Mouse (Mus musculus): ENCODE measurements at regions not wholly inside any gene's neighbourhood (a gene's known extent, or its start where the extent isn't known, plus 50 kb on each side); places are given as distances from the start of the nearest gene placed in this dataset.

DNA sequence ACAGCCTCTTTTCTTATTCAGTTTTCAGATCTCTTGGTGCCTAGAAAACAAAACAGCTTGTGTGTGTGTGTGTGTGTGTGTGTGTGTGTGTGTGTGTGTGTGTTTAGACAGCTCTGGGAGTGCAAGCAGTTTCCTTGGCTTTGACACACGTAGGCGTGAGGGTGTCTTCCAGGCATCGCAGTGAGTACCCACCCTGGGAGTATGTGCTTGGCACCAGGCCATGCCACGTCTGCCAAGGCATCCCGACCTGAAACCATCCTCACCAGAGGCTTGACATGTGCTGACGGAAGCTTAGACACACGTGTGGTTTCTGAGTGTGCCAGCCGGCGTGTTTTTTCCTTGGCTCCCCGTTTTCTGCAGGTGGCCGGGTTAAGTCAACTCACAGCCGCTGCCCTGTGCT is 396.6 kb downstream of the Pmp22 start:
- no peak overlapping the region for H3ac ChIP-seq (ENCODE audit: control insufficient read depth, insufficient read length)
- no peak overlapping the region for H3K4me2 ChIP-seq (ENCODE audit: low read depth)
- H3K79me2 ChIP-seq (ENCODE audit: control insufficient read depth, insufficient read depth), result no peaks in the 10 kb centered on the region
- TF ChIP-seq MAX (IDR thresholded peaks at IDR 0.05; ENCODE audit: low read depth), result no peak
- no peak for TF ChIP-seq POLR2A (IDR thresholded peaks at IDR 0.05; ENCODE audit: insufficient read length, low read depth)
- TF ChIP-seq SRF (IDR thresholded peaks at IDR 0.05; ENCODE audit: control insufficient read depth, insufficient read length, low read depth), result no peak
- TF ChIP-seq TCF3 (IDR thresholded peaks at IDR 0.05; ENCODE audit: insufficient read length, low read depth), result no peak
- TF ChIP-seq MYOD1 (IDR thresholded peaks at IDR 0.05; ENCODE audit: control insufficient read depth in 1 of 3, insufficient read length in 2 of 3, low read depth in 2 of 3), result no peak
- TF ChIP-seq POLR2AphosphoS2 (IDR thresholded peaks at IDR 0.05; ENCODE audit: insufficient read length, low read depth), result no peak
- no peak for TF ChIP-seq MYOG (IDR thresholded peaks at IDR 0.05; ENCODE audit: control insufficient read depth in 1 of 3, insufficient read depth in 1 of 3, insufficient read length in 2 of 3, low read depth in 2 of 3)
- no peak for TF ChIP-seq E2F4 (IDR thresholded peaks at IDR 0.05; ENCODE audit: insufficient read depth)
- TF ChIP-seq REST (IDR thresholded peaks at IDR 0.05; ENCODE audit: insufficient read depth, insufficient read length), result no peak
- TF ChIP-seq CEBPB (IDR thresholded peaks at IDR 0.05; ENCODE audit: insufficient read depth, poor library complexity, severe bottlenecking), result no peak
- TF ChIP-seq TCF12 (IDR thresholded peaks at IDR 0.05; ENCODE audit: insufficient read depth, poor library complexity, severe bottlenecking), result no peak
- TF ChIP-seq USF1 (IDR thresholded peaks at IDR 0.05; ENCODE audit: low read depth), result no peak
- no peaks in the 10 kb centered on the region for H3K36me3 ChIP-seq (ENCODE audit: control insufficient read depth, insufficient read depth)
- H3K27me3 ChIP-seq (ENCODE audit: control insufficient read depth, insufficient read depth, insufficient read length), result no peaks in the 10 kb centered on the region
- no peak overlapping the region for H3K4me3 ChIP-seq

DNA sequence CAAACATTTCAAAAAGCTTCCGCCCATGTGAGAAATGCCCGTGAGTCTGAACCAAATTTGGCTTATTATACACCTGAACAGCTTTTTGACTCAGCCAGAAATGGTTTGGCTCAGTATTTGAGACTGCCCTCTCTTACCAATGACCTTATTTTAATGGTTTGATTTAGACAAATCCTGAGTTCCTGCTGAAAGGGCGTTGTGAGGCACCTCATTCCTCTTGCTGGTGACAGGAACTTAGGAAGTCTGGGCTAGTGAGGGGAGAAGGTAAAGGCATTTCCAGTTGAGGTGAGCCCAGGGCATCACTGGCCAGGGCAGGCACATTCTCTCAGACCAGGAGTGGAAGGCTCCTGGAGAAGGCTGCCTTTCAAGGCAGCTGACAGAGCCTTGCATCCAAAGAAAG is 396.1 kb downstream of the Hs3st3b1 start:
- TF ChIP-seq MAX (IDR thresholded peaks at IDR 0.05; ENCODE audit: low read depth) (no peak), TCF3 (IDR thresholded peaks at IDR 0.05; ENCODE audit: insufficient read length, low read depth) (no peak), POLR2A (IDR thresholded peaks at IDR 0.05; ENCODE audit: insufficient read length, low read depth) (no peak), POLR2AphosphoS2 (IDR thresholded peaks at IDR 0.05; ENCODE audit: insufficient read length, low read depth) (no peak), E2F4 (IDR thresholded peaks at IDR 0.05; ENCODE audit: insufficient read depth) (no peak), MYOD1 (IDR thresholded peaks at IDR 0.05; ENCODE audit: control insufficient read depth in 1 of 3, insufficient read length in 2 of 3, low read depth in 2 of 3) (no peak), SRF (IDR thresholded peaks at IDR 0.05; ENCODE audit: control insufficient read depth, insufficient read length, low read depth) (no peak), REST (IDR thresholded peaks at IDR 0.05; ENCODE audit: insufficient read depth, insufficient read length) (no peak), MYOG (IDR thresholded peaks at IDR 0.05; ENCODE audit: control insufficient read depth in 1 of 3, insufficient read depth in 1 of 3, insufficient read length in 2 of 3, low read depth in 2 of 3) (no peak), TCF12 (IDR thresholded peaks at IDR 0.05; ENCODE audit: insufficient read depth, poor library complexity, severe bottlenecking) (no peak), USF1 (IDR thresholded peaks at IDR 0.05; ENCODE audit: low read depth) (no peak), CEBPB (IDR thresholded peaks at IDR 0.05; ENCODE audit: insufficient read depth, poor library complexity, severe bottlenecking) (no peak)
- Histone ChIP-seq H3K79me2 (ENCODE audit: control insufficient read depth, insufficient read depth) (no peaks in the 10 kb centered on the region), H3K4me2 (ENCODE audit: low read depth) (no peak overlapping the region), H3ac (ENCODE audit: control insufficient read depth, insufficient read length) (no peak overlapping the region), H3K36me3 (ENCODE audit: control insufficient read depth, insufficient read depth) (no peaks in the 10 kb centered on the region), H3K27me3 (ENCODE audit: control insufficient read depth, insufficient read depth, insufficient read length) (no peaks in the 10 kb centered on the region), H3K4me3 (no peak overlapping the region)

DNA sequence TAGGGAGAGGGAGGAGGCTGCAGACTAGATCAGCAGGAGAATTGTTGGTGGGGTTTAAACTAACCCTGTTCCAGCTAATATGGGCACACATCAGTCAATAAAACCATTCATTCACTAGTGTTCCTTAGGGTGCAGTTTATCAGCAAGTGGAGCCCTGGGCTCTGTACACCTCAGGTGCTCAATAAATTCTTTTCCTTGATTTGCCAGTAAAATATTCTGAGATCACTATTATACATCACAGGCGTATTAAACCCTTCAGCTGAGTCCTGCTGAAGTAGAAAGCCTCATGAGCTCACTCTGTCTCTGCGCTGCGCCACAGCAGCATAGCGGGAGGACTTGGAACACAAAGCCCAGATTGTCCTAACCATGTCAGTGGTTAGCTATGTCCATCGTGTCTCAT is 389.3 kb downstream of the Hs3st3b1 start:
- TF ChIP-seq MYOD1 (IDR thresholded peaks at IDR 0.05; ENCODE audit: control insufficient read depth in 1 of 3, insufficient read length in 2 of 3, low read depth in 2 of 3) (no peak), TCF3 (IDR thresholded peaks at IDR 0.05; ENCODE audit: insufficient read length, low read depth) (no peak), MYOG (IDR thresholded peaks at IDR 0.05; ENCODE audit: control insufficient read depth in 1 of 3, insufficient read depth in 1 of 3, insufficient read length in 2 of 3, low read depth in 2 of 3) (no peak), USF1 (IDR thresholded peaks at IDR 0.05; ENCODE audit: low read depth) (no peak), CEBPB (IDR thresholded peaks at IDR 0.05; ENCODE audit: insufficient read depth, poor library complexity, severe bottlenecking) (no peak), MAX (IDR thresholded peaks at IDR 0.05; ENCODE audit: low read depth) (no peak)
- no peak overlapping the region for H3K4me2 ChIP-seq (ENCODE audit: low read depth)
- H3K36me3 ChIP-seq (ENCODE audit: control insufficient read depth, insufficient read depth), result no peaks in the 10 kb centered on the region
- no peak overlapping the region for H3K4me3 ChIP-seq
- no peak overlapping the region for H3ac ChIP-seq (ENCODE audit: control insufficient read depth, insufficient read length)
- no peaks in the 10 kb centered on the region for H3K27me3 ChIP-seq (ENCODE audit: control insufficient read depth, insufficient read depth, insufficient read length)
- H3K79me2 ChIP-seq (ENCODE audit: control insufficient read depth, insufficient read depth), result no peaks in the 10 kb centered on the region

DNA sequence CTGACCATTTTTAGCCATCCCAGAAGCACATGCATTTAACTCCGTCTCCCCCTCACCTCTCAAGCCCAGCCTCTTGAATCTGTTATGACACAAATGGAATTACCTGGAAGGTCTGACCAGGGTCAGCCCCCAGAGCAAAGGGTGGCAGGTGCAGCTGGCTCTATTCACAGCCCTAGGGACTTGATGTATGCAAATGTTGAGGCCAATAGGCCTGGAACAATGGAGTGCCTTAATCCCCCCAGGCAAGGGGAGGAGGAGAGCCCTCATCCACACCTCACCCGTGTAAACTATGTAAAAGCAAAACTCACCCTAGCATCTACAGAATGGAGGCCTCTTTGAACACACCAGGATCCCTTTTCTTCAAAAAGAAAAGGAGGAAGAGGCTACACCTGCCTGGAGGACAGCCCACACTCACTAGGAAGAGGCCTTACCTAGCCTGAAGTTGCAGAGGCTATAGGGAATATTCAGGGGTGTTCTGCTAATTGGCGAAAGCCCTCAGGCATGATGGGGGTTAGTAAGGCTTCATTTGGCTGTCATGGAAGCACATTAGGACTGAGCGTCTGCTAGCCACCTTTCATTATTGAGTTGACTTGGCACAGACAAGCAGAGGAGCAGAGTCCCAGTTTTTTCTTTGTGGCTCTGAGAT is 388.4 kb downstream of the Hs3st3b1 start:
- no peaks in the 10 kb centered on the region for H3K79me2 ChIP-seq (ENCODE audit: control insufficient read depth, insufficient read depth)
- no peaks in the 10 kb centered on the region for H3K27me3 ChIP-seq (ENCODE audit: control insufficient read depth, insufficient read depth, insufficient read length)
- H3K4me2 ChIP-seq (ENCODE audit: low read depth), result no peak overlapping the region
- H3K4me3 ChIP-seq, result no peak overlapping the region
- TF ChIP-seq USF1 (IDR thresholded peaks at IDR 0.05; ENCODE audit: low read depth), result no peak
- TF ChIP-seq TCF12 (IDR thresholded peaks at IDR 0.05; ENCODE audit: insufficient read depth, poor library complexity, severe bottlenecking), result no peak
- no peak overlapping the region for H3ac ChIP-seq (ENCODE audit: control insufficient read depth, insufficient read length)
- H3K36me3 ChIP-seq (ENCODE audit: control insufficient read depth, insufficient read depth), result no peaks in the 10 kb centered on the region

DNA sequence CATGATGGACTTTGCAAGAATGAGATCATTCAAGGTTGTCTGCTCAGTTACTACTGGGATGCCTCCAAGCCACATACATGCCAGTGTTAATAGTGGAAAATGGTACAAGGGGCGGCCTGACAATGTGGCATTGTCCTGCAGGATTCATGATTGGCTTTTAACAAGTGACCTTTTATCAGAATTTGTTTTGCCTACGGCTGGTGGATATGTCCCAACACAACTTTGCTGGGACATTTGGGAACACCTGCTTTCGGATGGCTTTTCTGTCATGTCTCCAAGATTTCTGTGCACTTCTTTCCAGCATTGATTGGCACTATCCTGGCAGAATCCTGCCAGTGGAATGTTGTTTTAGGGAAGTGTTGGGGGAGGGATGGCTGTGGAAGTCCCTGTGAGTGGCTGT is 384.4 kb downstream of the Hs3st3b1 start:
- Histone ChIP-seq H3K27me3 (ENCODE audit: control insufficient read depth, insufficient read depth, insufficient read length) (no peaks in the 10 kb centered on the region), H3K4me2 (ENCODE audit: low read depth) (no peak overlapping the region), H3ac (ENCODE audit: control insufficient read depth, insufficient read length) (no peak overlapping the region), H3K36me3 (ENCODE audit: control insufficient read depth, insufficient read depth) (no peaks in the 10 kb centered on the region), H3K79me2 (ENCODE audit: control insufficient read depth, insufficient read depth) (no peaks in the 10 kb centered on the region), H3K4me3 (no peak overlapping the region)
- no peak for TF ChIP-seq MYOD1 (IDR thresholded peaks at IDR 0.05; ENCODE audit: control insufficient read depth in 1 of 3, insufficient read length in 2 of 3, low read depth in 2 of 3)
- no peak for TF ChIP-seq REST (IDR thresholded peaks at IDR 0.05; ENCODE audit: insufficient read depth, insufficient read length)
- TF ChIP-seq CEBPB (IDR thresholded peaks at IDR 0.05; ENCODE audit: insufficient read depth, poor library complexity, severe bottlenecking), result no peak

All from myocyte (in vitro differentiated cells).